Mouse (Mus musculus) megakaryocyte, embryonic 14.5 days (primary cell): ENCODE results near the gene Pym1.

Experiments used
- FLI1 ChIP-seq: IDR thresholded peaks from 2 replicates; pipeline ENCODE4 v1.6.1; 2012; ENCODE audit warnings: low read length, inconsistent platforms, mixed read lengths
- GATA1 ChIP-seq: IDR thresholded peaks from 3 replicates; pipeline ENCODE4 v1.6.1; 2012; ENCODE audit warnings: mixed read lengths, low read length, inconsistent platforms, borderline replicate concordance

- TF ChIP-seq GATA1, result no peak
- TF ChIP-seq FLI1, result no peak
Observed at GRCm38 (mm10) chr10:128802956-128803355, 55.3 kb downstream of the Pym1 start.
